Mouse (Mus musculus): ENCODE results near the gene Thbd.

DNA sequence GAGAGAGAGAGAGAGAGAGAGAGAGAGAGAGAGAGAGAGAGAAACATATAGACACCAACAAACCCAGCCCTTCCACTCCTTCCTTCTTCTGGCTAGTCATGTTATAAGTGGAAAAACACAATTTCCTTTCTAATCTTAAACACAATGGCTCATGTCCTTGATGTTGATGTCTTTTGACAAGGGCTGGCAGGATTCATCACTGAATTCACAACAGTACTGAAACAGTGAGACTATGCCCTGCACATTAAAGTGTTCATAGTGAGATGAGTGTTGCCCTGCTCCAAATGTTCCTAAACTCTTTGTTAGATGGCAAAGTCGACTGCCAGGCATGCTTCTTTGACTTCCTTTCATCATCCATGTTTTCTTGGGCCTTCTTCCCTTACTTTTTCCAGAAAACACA, 42.8 kb downstream of the Thbd start:
- TF ChIP-seq POLR2A (IDR thresholded peaks at IDR 0.05; ENCODE audit: control insufficient read depth, extremely low read depth, insufficient read depth, low read length, poor library complexity) (no peak), CTCF (IDR thresholded peaks at IDR 0.05; ENCODE audit: borderline replicate concordance, control insufficient read depth, extremely low read depth, insufficient read depth, low read length, poor library complexity) (no peak)

All from thymus, adult 2 months (tissue).